Mouse (Mus musculus) hindbrain, embryonic 13.5 days (tissue): ENCODE measurements around the gene Scyl1. TPM values are rescaled to one million over a fixed set of nuclear protein-coding genes. Genes with fewer than 3 reads are reported as not detected.

ENCODE experiments used
- ATAC-seq: fragments of 200-750 bp; cut with Nextera tagmentation; 2 replicates; pipeline ENCODE4 v1.8.0; 2017; ENCODE audit warnings: moderate TSS enrichment; ENCODE audit not compliant: low FRiP score
- H3K27ac ChIP-seq: fragments of 300-500 bp; sonication (generic); 2 replicates; pipeline ENCODE4 v1.5.1; 2015; ENCODE audit warnings: inconsistent platforms, mild to moderate bottlenecking, moderate library complexity
- H3K27me3 ChIP-seq: fragments of 300-500 bp; sonication (generic); 2 replicates; pipeline ENCODE4 v1.6.1; 2015; ENCODE audit warnings: mild to moderate bottlenecking, inconsistent platforms
- H3K36me3 ChIP-seq: fragments of 300-500 bp; sonication (generic); 2 replicates; pipeline ENCODE4 v1.6.1; 2015; ENCODE audit warnings: mild to moderate bottlenecking, inconsistent platforms
- H3K4me1 ChIP-seq: fragments of 300-500 bp; sonication (generic); replicated peaks from 2 replicates; pipeline ENCODE4 v1.6.1; 2015; ENCODE audit warnings: inconsistent platforms
- H3K4me2 ChIP-seq: fragments of 300-500 bp; sonication (generic); 2 replicates; pipeline ENCODE4 v1.6.1; 2015; ENCODE audit warnings: inconsistent platforms, mild to moderate bottlenecking, moderate library complexity
- H3K4me3 ChIP-seq: fragments of 300-500 bp; sonication (generic); 2 replicates; pipeline ENCODE4 v1.5.1; 2015; ENCODE audit warnings: mild to moderate bottlenecking, inconsistent platforms
- H3K9ac ChIP-seq: fragments of 300-500 bp; sonication (generic); 2 replicates; pipeline ENCODE4 v1.6.1; 2015; ENCODE audit warnings: mild to moderate bottlenecking, inconsistent platforms
- H3K9me3 ChIP-seq: fragments of 300-500 bp; sonication (generic); 2 replicates; pipeline ENCODE4 v1.6.1; 2016; ENCODE audit warnings: inconsistent platforms
- WGBS: fragments of 180-500 bp; shearing (Covaris S2); methylation state at CpG from one replicate; pipeline ENCODE4 v1.1.7; 2015; 5-methylcytosine and 5-hydroxymethylcytosine counted together
- polyA plus RNA-seq: library from polyadenylated mRNA; unstranded; fragments of >200 nt; fragmentation: Nextera tagmentation; extraction: Ambion mirVana; gene quantifications from 2 replicates; pipeline ENCODE4 v1.2.1, GENCODE M21; 2015

Scyl1 gene
- polyA plus RNA-seq, 1 experiment from 2014 or later: 72.4 TPM

DNA sequence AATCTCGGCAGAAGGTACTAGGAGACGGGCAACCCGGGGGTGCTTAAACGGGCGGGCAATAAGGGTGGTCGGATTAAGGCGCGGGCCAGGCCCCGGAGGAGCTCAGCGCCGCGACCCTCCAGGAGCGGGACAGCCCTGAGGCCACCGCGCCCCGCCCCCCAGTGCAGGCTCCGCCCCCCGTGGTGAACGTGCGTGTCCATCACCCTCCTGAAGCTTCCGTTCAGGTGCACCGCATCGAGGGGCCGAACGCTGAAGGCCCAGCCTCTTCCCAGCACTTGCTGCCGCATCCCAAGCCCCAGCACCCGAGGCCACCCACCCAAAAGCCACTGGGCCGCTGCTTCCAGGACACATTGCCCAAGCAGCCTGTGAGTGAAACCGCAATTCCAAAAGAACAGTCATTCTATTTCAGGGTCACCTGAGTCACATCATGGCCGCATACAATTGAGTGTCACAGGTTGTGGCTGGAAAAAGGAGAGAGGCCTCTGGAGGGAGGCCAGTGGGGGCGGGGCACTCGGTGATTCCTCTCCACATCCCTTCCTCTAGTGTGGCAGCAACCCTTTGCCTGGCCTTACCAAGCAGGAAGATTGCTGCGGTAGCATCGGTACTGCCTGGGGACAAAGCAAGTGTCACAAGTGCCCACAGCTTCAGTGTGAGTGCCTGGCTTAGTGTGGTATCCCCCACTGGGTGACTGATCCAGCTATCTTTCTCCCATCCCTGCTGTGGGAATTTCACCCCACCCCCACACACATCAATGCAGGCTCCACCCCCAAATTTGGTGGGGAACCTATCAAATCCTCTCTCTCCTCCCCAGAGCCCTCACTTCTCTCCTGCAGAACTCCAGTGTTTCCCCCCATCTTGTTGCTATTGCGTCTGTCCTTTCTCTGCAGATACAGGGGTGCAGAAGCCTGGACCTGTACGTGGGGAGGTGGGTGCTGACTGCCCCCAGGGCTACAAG is 25.2 kb downstream of the Scyl1 start:
- Histone ChIP-seq H3K4me3 (peak overlapping the region; percentile 17), H3K9ac (peak overlapping the region; percentile 58), H3K4me2 (peak overlapping the region; percentile 44), H3K4me1 (peaks cover 52% of the 10 kb centered on the region), H3K36me3 (no peaks in the 10 kb centered on the region), H3K27me3 (peaks cover 97% of the 10 kb centered on the region), H3K9me3 (no peaks in the 10 kb centered on the region), H3K27ac (no peak overlapping the region)
- 5% methylated on average over 36 of the region's 36 CpGs for WGBS
- no peak for ATAC-seq

GRCm38 (mm10) chr19:5743576-5743975 is 27.6 kb downstream of the Scyl1 start:
- no peak for ATAC-seq
- H3K9ac ChIP-seq: peak overlapping the region; percentile 43; the same call in 1 of the 2 replicates
- no peaks in the 10 kb centered on the region for H3K9me3 ChIP-seq
- no peak overlapping the region for H3K27ac ChIP-seq
- H3K27me3 ChIP-seq: peaks cover 97% of the 10 kb centered on the region
- no peak overlapping the region for H3K4me3 ChIP-seq
- WGBS: 58% methylated on average over 5 of the region's 5 CpGs
- no peaks in the 10 kb centered on the region for H3K36me3 ChIP-seq
- H3K4me2 ChIP-seq: peak overlapping the region; percentile 89
- H3K4me1 ChIP-seq: peaks cover 62% of the 10 kb centered on the region

DNA sequence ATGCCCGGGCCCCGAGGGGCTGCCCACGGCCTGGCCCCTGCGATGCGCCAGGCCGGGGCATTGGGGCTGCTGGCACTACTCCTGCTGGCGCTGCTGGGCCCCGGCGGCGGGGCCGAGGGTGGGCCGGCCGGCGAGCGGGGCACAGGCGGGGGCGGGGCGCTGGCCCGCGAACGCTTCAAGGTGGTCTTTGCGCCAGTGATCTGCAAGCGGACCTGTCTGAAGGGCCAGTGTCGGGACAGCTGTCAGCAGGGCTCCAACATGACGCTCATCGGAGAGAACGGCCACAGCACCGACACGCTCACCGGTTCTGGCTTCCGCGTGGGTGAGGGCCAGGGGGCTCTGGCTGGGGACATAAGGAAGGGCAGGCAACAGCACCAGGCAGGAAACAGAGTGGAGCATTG is 29.0 kb downstream of the Scyl1 start:
- H3K27ac ChIP-seq: peak overlapping the region; percentile 84
- peak overlapping the region; percentile 89 for H3K4me2 ChIP-seq
- H3K36me3 ChIP-seq: no peaks in the 10 kb centered on the region
- 1% methylated on average over 32 of the region's 32 CpGs for WGBS
- H3K4me3 ChIP-seq: peak overlapping the region; percentile 52
- no peaks in the 10 kb centered on the region for H3K9me3 ChIP-seq
- peak; percentile 12 for ATAC-seq
- peak overlapping the region; percentile 78 for H3K9ac ChIP-seq
- H3K4me1 ChIP-seq: peaks cover 62% of the 10 kb centered on the region
- peaks cover 88% of the 10 kb centered on the region for H3K27me3 ChIP-seq

DNA sequence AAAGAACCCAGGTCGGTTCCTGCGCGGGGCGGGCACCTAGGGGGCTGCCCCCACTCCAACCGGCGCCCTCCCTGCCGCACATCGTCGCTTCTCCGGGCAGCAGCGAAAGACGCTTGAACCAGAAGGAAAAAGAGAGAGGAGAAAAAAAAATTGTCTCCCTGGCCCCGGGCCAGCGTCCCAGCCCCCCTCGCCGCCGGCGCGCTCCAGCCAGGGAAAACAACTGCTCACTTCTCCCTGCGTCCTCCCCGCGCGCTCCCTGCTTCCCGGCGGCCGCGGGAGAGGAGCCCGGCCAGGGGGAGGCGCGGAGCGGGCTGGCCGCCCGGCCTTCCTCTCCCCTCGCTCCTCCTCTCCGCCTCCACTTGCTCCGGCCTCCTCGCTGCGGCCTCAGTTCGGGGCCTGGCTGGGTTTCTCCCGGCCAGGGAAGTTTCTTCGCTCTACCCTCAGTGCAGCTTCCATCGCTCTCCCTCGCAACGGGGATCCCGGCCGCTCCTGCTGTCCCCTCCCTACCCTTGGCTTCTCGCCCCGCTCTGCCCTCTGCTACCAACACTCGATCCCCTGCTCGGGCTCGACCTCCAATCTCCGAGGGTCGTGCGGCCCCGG is 29.5 kb downstream of the Scyl1 start:
- peak; percentile 68 for ATAC-seq
- peak overlapping the region; percentile 89 for H3K4me2 ChIP-seq
- H3K9ac ChIP-seq: peak overlapping the region; percentile 78
- H3K36me3 ChIP-seq: no peaks in the 10 kb centered on the region
- H3K27ac ChIP-seq: peak overlapping the region; percentile 84
- no peaks in the 10 kb centered on the region for H3K9me3 ChIP-seq
- WGBS: under 1% methylated on average over 51 of the region's 55 CpGs
- peaks cover 87% of the 10 kb centered on the region for H3K27me3 ChIP-seq
- peak overlapping the region; percentile 52 for H3K4me3 ChIP-seq
- H3K4me1 ChIP-seq: peaks cover 59% of the 10 kb centered on the region

DNA sequence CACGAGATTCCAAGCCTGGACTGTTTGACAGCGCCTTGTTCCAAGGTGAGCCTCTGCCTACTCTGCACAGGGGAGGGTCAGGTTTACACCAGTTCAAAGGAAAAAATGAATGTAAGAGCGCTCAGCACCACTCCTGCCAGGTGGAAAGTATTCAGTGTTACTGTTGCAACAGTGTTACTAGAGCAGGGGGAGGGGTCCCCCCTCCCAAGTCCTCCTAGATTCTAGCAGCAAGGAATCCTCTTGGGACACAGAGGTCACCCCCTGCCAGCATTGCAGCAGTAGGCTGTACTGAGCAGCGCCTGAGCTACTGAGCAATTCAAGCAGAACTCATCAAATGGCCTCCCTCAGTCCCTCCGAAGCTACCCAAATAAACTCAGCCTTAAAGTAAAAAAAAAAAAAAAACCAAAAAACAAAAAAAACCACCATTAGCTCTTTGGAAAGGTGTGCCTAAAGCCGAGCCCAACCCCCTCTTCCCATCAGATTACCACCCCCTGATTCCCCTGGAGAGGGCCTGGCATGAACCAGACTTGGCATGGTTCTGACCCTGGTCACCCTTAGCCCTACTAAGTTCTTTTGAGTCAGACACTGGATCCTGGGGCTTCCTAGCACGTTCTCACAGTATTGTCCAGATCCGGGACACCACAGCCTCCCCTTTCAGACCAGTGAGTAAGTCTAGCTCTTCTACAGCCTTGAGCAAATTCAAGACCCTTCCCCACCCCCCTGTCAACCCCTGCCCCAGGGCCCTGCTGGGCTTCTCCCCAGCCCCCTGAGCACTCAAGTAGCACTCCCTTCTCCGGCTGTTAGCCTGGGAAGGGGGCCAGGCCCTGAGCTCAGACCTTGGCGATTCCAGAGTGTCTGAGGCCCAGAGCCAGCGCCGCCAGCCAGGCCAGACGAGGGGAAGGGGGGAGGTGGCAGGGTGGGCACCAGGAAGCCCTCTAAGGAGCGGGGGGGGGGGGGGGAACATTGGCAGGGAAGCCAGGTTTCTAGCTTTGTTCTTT is 30.6 kb downstream of the Scyl1 start, which contains the start of gene Ltbp3:
Gene Ltbp3, plus strand, starts transcription at position 585 of the 998 bp plus-strand sequence.
- Histone ChIP-seq H3K27me3 (peaks cover 86% of the 10 kb centered on the region), H3K9ac (peak within 1 kb of the TSS; percentile 78), H3K9me3 (no peaks in the 10 kb centered on the region), H3K27ac (peak within 1 kb of the TSS; percentile 84), H3K4me3 (peak within 1 kb of the TSS; percentile 52), H3K36me3 (no peaks in the 10 kb centered on the region), H3K4me1 (peaks cover 48% of the 10 kb centered on the region), H3K4me2 (peak within 1 kb of the TSS; percentile 89)
- ATAC-seq: peak; percentile 46; the same call in 1 of the 2 replicates
- 21% methylated on average over 13 of the region's 14 CpGs for whole genome bisulfite sequencing

- Histone ChIP-seq H3K9me3 (no peaks in the 10 kb centered on the region), H3K4me2 (no peak overlapping the region), H3K4me3 (no peak overlapping the region), H3K27ac (no peak overlapping the region), H3K27me3 (peaks cover 85% of the 10 kb centered on the region), H3K9ac (no peak overlapping the region), H3K4me1 (peaks cover 42% of the 10 kb centered on the region), H3K36me3 (no peaks in the 10 kb centered on the region)
- WGBS: 56% methylated on average over 2 of the region's 2 CpGs
- ATAC-seq: no peak
Measured at GRCm38 (mm10) chr19:5739446-5739845, 31.8 kb downstream of the Scyl1 start.

DNA sequence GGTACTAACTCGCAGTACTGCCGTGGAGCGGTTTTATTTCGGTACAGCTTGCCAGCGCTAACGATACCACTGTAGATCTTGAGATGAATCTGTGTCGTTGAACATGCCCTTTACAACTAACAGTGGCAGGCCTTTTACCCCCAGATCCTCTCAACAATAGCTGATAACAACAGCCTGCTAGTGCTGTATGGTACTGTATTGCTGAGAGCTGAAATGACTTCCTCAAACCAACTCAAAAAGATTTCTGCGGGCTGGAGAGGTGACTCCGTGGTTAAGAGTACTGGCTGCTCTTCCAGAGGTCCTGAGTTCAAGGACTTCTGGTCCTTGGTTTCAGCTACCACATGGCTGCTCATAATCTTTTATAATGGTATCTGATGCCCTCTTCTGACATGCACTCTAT is 36.9 kb downstream of the Scyl1 start:
- H3K9me3 ChIP-seq: no peaks in the 10 kb centered on the region
- no peak overlapping the region for H3K4me3 ChIP-seq
- no peak for ATAC-seq
- 83% methylated on average over 9 of the region's 9 CpGs for whole genome bisulfite sequencing
- H3K27me3 ChIP-seq: peaks cover 41% of the 10 kb centered on the region
- H3K4me2 ChIP-seq: no peak overlapping the region
- no peak overlapping the region for H3K9ac ChIP-seq
- no peak overlapping the region for H3K27ac ChIP-seq
- H3K36me3 ChIP-seq: no peaks in the 10 kb centered on the region
- peaks cover 22% of the 10 kb centered on the region for H3K4me1 ChIP-seq

DNA sequence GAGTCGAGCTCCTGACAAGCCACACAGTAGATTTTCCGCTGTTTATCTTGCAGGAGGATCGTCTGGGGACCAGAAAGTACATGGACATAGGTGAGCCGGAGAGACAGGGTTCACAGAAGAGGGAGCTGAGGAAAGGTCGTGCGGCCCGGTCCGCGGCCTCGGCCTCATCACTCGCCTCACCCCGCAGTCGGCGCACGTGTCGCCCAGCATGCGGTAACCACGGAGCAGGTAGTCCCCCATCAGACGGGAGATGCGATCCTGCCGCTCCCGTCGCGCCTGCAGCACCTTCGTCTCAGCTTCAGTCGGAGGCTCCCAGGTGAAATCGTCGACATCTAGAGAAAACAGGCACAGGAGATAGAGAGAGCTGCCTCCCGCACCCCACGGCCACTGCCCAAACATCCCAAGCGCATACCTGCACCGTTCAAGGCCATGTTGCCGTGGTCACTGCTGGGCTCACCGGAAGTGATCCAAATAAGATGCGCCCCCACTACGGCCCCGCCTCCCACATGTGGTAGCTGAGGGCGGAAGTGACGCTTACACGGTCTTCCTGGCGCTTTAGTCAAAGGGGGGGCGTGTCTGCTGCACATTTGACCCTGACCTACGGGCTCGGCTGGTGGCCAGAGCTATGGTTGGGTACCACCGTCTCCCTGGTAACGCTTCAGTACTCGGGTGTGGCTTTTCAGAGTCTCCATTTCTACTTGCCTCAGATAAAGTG is 39.8 kb downstream of the Scyl1 start:
- Histone ChIP-seq H3K9ac (peak overlapping the region; percentile 84), H3K4me2 (peak overlapping the region; percentile 99), H3K27ac (peak overlapping the region; percentile 40), H3K4me3 (peak overlapping the region; percentile 96), H3K27me3 (peaks cover 23% of the 10 kb centered on the region), H3K36me3 (peaks cover 5% of the 10 kb centered on the region; the same call in 1 of the 2 replicates), H3K4me1 (peaks cover 45% of the 10 kb centered on the region), H3K9me3 (no peaks in the 10 kb centered on the region)
- WGBS: under 1% methylated on average over 47 of the region's 47 CpGs
- ATAC-seq: peak; percentile 80

GRCm38 (mm10) chr19:5730314-5731186 is 40.7 kb downstream of the Scyl1 start:
- no peak for ATAC-seq
- peaks cover 6% of the 10 kb centered on the region for H3K36me3 ChIP-seq
- WGBS: 78% methylated on average over 29 of the region's 29 CpGs
- peaks cover 54% of the 10 kb centered on the region for H3K4me1 ChIP-seq
- H3K9me3 ChIP-seq: no peaks in the 10 kb centered on the region
- H3K4me2 ChIP-seq: peak overlapping the region; percentile 99
- peak overlapping the region; percentile 96 for H3K4me3 ChIP-seq
- peak overlapping the region; percentile 84 for H3K9ac ChIP-seq
- peak overlapping the region; percentile 98 for H3K27ac ChIP-seq
- H3K27me3 ChIP-seq: peaks cover 15% of the 10 kb centered on the region

GRCm38 (mm10) chr19:5729444-5729815 is 41.8 kb downstream of the Scyl1 start, which contains the start of gene Fam89b:
TSS of gene Fam89b (minus strand) at chr19:5729653.
- Histone ChIP-seq H3K27ac (peak within 1 kb of the TSS; percentile 98), H3K9me3 (no peaks in the 10 kb centered on the region), H3K4me3 (peak within 1 kb of the TSS; percentile 96), H3K27me3 (peaks cover 5% of the 10 kb centered on the region), H3K9ac (peak within 1 kb of the TSS; percentile 100), H3K4me2 (peak within 1 kb of the TSS; percentile 99), H3K4me1 (peaks cover 65% of the 10 kb centered on the region), H3K36me3 (peaks cover 17% of the 10 kb centered on the region)
- under 1% methylated on average over 37 of the region's 37 CpGs for WGBS
- ATAC-seq: peak; percentile 75
